Mouse (Mus musculus): ENCODE results near the gene Synpo2.

The Synpo2 gene

GRCm38 (mm10) chr3:123152911-123153310, 83.0 kb downstream of the Synpo2 start:
- POLR2A ChIA-PET: no interaction called here

GRCm38 (mm10) chr3:123150523-123151135, 85.3 kb downstream of the Synpo2 start:
- ChIA-PET POLR2A (interaction anchor here in 1 of 4 experiments (1.8 kb wide), 1 partner anchor 9 kb away, joined by 4 read pairs; no protein-coding TSS in a partner anchor), CTCF (interaction anchor here in 2 of 4 experiments (0.6 to 1.0 kb wide), 3 partner anchors 8 to 49 kb away, joined by 3 to 6 read pairs (median 4); no protein-coding TSS in a partner anchor)

More at GRCm38 (mm10) chr3:123152911-123153310, 83.0 kb downstream of the Synpo2 start:
- CTCF ChIA-PET: no interaction called here

GRCm38 (mm10) chr3:123149380-123150162, 86.4 kb downstream of the Synpo2 start:
- ChIA-PET CTCF (interaction anchor here in 2 of 4 experiments (0.6 to 1.4 kb wide), 3 partner anchors 9 to 48 kb away, joined by 4 to 10 read pairs (median 6); no protein-coding TSS in a partner anchor), POLR2A (interaction anchor here in 1 of 4 experiments (1.8 kb wide), 1 partner anchor 10 kb away, joined by 4 read pairs; no protein-coding TSS in a partner anchor)

- POLR2A ChIA-PET: interaction anchor here in 1 of 4 experiments (0.6 kb wide), 1 partner anchor 1559 kb away, joined by 3 read pairs; no protein-coding TSS in a partner anchor
- CTCF ChIA-PET: interaction anchor here in 2 of 4 experiments (0.8 to 1.4 kb wide), 2 partner anchors 10 kb away, joined by 4 to 10 read pairs; no protein-coding TSS in a partner anchor
Observed at GRCm38 (mm10) chr3:123148641-123149040, 87.3 kb downstream of the Synpo2 start.

- CTCF ChIA-PET: no interaction called here
- POLR2A ChIA-PET: interaction anchor here in 1 of 4 experiments (0.5 kb wide), 1 partner anchor 187 kb away, joined by 6 read pairs; no protein-coding TSS in a partner anchor
Observed at GRCm38 (mm10) chr3:123146557-123146956, 89.4 kb downstream of the Synpo2 start.

GRCm38 (mm10) chr3:123145942-123146341, 90.0 kb downstream of the Synpo2 start:
- ChIA-PET CTCF (no interaction called here), POLR2A (interaction anchor here in 1 of 4 experiments (0.5 kb wide), 1 partner anchor 188 kb away, joined by 6 read pairs; no protein-coding TSS in a partner anchor)

GRCm38 (mm10) chr3:123143412-123143811, 92.5 kb downstream of the Synpo2 start:
- POLR2A ChIA-PET: interaction anchor here in 1 of 4 experiments (0.6 to 0.8 kb wide), 2 partner anchors 12 to 306 kb away, joined by 3 read pairs; no protein-coding TSS in a partner anchor
- CTCF ChIA-PET: no interaction called here

- ChIA-PET POLR2A (no interaction called here), CTCF (interaction anchor here in 1 of 4 experiments (0.6 kb wide), 1 partner anchor 92 kb away, joined by 3 read pairs; no protein-coding TSS in a partner anchor)
Observed at GRCm38 (mm10) chr3:123142298-123142697, 93.7 kb downstream of the Synpo2 start.

GRCm38 (mm10) chr3:123141069-123141468, 94.9 kb downstream of the Synpo2 start:
- POLR2A ChIA-PET: no interaction called here
- CTCF ChIA-PET: no interaction called here

GRCm38 (mm10) chr3:123140134-123140533, 95.8 kb downstream of the Synpo2 start:
- POLR2A ChIA-PET: no interaction called here

GRCm38 (mm10) chr3:123139619-123140018, 96.3 kb downstream of the Synpo2 start:
- ChIA-PET CTCF (interaction anchor here in 2 of 4 experiments (0.6 kb wide), 2 partner anchors 23 to 492 kb away, joined by 3 read pairs; no protein-coding TSS in a partner anchor), POLR2A (no interaction called here)

More at GRCm38 (mm10) chr3:123140134-123140533, 95.8 kb downstream of the Synpo2 start:
- CTCF ChIA-PET: no interaction called here

GRCm38 (mm10) chr3:123138274-123139003, 97.5 kb downstream of the Synpo2 start:
- ChIA-PET POLR2A (interaction anchor here in 2 of 4 experiments (0.6 to 1.5 kb wide), 3 partner anchors 86 to 369 kb away, joined by 3 read pairs; no protein-coding TSS in a partner anchor), CTCF (interaction anchor here in 2 of 4 experiments (0.6 to 1.6 kb wide), 4 partner anchors 20 to 260 kb away, joined by 3 read pairs; no protein-coding TSS in a partner anchor)

- POLR2A ChIA-PET: no interaction called here
- CTCF ChIA-PET: no interaction called here
Observed at GRCm38 (mm10) chr3:123132101-123132500, 103.8 kb downstream of the Synpo2 start.

GRCm38 (mm10) chr3:123131151-123131756, 104.7 kb downstream of the Synpo2 start:
- ChIA-PET POLR2A (interaction anchor here in 1 of 4 experiments (0.6 to 0.8 kb wide), 2 partner anchors 12 to 695 kb away, joined by 3 to 5 read pairs; no protein-coding TSS in a partner anchor), CTCF (interaction anchor here in 1 of 4 experiments (1.7 kb wide), 1 partner anchor 28 kb away, joined by 5 read pairs; no protein-coding TSS in a partner anchor)

GRCm38 (mm10) chr3:123130314-123131150, 105.4 kb downstream of the Synpo2 start:
- ChIA-PET POLR2A (interaction anchor here in 2 of 4 experiments (0.6 to 1.0 kb wide), 3 partner anchors 13 to 694 kb away, joined by 3 to 5 read pairs (median 3); no protein-coding TSS in a partner anchor), CTCF (interaction anchor here in 1 of 4 experiments (1.1 to 1.7 kb wide), 2 partner anchors 14 to 29 kb away, joined by 4 to 5 read pairs; no protein-coding TSS in a partner anchor)

GRCm38 (mm10) chr3:123128781-123129180, 107.2 kb downstream of the Synpo2 start:
- ChIA-PET CTCF (no interaction called here), POLR2A (no interaction called here)

- ChIA-PET POLR2A (no interaction called here), CTCF (no interaction called here)
Observed at GRCm38 (mm10) chr3:123128091-123128490, 107.9 kb downstream of the Synpo2 start.
